Mouse (Mus musculus) megakaryocyte progenitor cell, adult 5-6 weeks (primary cell): ENCODE data around the gene Dhrs4. TPM values are rescaled to one million over a fixed set of nuclear protein-coding genes. Genes with fewer than 3 reads are reported as not detected.

Experiments used
- ATAC-seq: replicated peaks from 2 replicates; pipeline ENCODE4 v1.8.0; 2016; ENCODE audit warnings: mild to moderate bottlenecking, moderate TSS enrichment, inconsistent platforms; ENCODE audit not compliant: poor library complexity
- total RNA-seq, 2 experiments: library from RNA; stranded (forward) in 1 of 2; stranded (reverse) in 1 of 2; fragments of 157-497, 149-512 nt in 1 of 2; fragments of 200-1000 nt in 1 of 2; gene quantifications; 2 replicates each; pipeline versions ENCODE4 v1.2.3 to v1.2.4; 2015 to 2017

The Dhrs4 gene
- total RNA-seq (2015) (38.9 and 48.0 TPM in 2 replicates), total RNA-seq (2017) (58.8 and 67.3 TPM in 2 replicates)

- ATAC-seq = peak; percentile 87
Observed at GRCm38 (mm10) chr14:55478651-55479599, at the start of gene Dhrs4. Gene Dhrs4, plus strand, starts transcription at chr14:55478758.

GRCm38 (mm10) chr14:55430255-55430654 lies 48.3 kb upstream of the Dhrs4 start:
- ATAC-seq = peak; percentile 15; the same call in 1 of the 2 replicates

GRCm38 (mm10) chr14:55433052-55433451 lies 45.5 kb upstream of the Dhrs4 start:
- peak; percentile 82 for ATAC-seq

GRCm38 (mm10) chr14:55434825-55435224 lies 43.7 kb upstream of the Dhrs4 start:
- no peak for ATAC-seq

DNA sequence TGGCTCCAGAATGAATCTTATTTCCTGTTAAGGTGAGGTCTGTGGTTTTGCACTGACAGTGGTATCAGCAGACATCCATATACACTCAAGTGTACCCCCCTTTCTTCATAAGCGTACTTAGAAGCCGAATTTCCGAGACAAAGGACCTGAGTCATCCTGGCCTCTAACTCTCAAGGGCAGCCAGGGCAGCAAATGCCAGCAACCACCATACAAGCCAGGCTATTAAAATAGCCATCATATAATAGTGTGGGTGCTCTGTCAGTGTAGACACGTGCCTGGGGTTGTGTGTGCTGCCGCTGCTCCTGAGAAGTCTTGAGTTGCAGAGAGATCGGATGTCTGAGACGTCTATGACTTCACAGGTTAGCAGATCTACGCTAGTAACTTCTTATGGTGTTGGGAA lies 41.4 kb upstream of the Dhrs4 start:
- no peak for ATAC-seq

- ATAC-seq = peak; percentile 100
Observed at GRCm38 (mm10) chr14:55438193-55438784, 40.3 kb upstream of the Dhrs4 start.

DNA sequence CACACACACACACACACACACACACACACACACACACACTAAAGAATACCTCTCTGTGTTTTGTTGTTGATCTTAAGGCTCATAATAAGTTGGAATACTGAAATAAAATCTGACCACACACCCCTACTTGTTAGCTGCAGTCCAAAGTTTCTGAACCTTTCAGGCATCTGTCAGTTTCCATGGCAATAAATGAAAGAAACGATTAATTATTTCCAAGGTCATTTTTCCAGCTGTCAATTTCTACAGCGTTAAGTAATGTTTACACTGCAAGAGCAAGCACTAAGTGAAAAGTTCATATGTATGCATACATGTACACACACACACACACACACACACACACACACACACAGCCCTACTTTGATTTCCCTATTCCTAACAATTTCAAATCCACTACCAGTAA lies 20.9 kb upstream of the Dhrs4 start:
- no peak for ATAC-seq

DNA sequence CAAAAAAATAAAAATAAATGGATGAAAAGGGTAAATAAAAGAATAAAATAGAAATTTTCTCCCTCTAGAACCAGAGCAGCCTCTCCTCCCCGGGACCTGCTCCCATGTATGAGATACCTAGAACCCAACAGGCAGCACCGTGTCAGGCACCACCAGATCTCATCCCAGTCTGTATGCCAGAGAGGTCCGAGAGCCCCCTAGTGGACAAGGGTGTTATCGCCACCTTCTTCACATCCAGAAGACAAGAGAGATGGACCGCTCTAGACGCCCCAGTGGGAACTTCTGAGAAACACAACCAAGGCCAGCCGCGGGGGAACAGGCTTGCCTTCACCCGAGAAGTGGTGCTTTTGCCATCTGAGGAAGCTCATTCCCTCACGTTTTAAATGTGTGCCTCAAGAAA lies 20.3 kb upstream of the Dhrs4 start:
- peak; percentile 97 for ATAC-seq

GRCm38 (mm10) chr14:55458761-55459160 lies 19.8 kb upstream of the Dhrs4 start:
- ATAC-seq = no peak

GRCm38 (mm10) chr14:55459796-55460195 lies 18.8 kb upstream of the Dhrs4 start:
- no peak for ATAC-seq

- ATAC-seq = no peak
Observed at GRCm38 (mm10) chr14:55460297-55460696, 18.3 kb upstream of the Dhrs4 start.

- no peak for ATAC-seq
Observed at GRCm38 (mm10) chr14:55461757-55462156, 16.8 kb upstream of the Dhrs4 start.

GRCm38 (mm10) chr14:55466481-55466880 lies 12.1 kb upstream of the Dhrs4 start:
- ATAC-seq = no peak

DNA sequence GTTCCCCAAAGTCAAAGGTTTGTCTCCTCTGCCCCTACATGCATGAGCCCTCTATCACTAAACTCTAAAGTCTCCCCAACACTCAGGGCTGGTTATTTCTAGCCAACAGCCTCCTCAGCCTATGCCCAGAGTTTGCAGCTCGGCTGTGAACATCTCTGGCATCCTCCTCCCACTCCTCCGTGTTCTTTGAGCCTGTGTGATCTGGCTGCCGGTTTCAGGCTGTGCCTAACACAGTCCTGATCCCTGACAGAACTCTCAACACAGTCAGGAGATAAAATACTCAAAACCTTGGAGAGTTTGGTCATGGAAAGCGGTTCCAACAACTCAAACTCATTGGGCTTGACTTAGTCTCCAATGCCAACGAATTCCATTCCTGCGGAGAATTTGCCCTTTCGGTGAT lies 11.4 kb upstream of the Dhrs4 start:
- no peak for ATAC-seq

DNA sequence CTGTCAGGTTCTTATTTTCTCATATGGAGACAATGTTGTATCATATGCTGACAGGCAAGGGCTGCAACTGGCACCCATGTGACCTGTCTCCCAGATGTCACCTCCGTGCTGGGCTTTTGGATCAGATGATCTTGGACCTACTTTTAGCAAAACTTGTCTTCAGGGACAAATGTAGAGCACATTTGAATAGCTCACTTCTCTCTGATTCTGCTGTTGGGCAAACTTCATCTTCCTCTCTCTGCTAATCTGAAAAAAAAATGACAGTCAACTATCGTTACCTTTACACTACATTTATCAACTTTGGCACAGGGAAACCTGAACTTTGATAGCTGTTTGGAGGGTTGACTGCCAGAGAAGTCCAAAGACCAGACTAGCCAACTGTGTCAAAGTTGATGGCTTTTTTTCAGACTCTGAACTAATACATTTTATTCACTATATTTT lies 10.2 kb upstream of the Dhrs4 start:
- ATAC-seq = no peak

GRCm38 (mm10) chr14:55469041-55469440 lies 9.5 kb upstream of the Dhrs4 start:
- ATAC-seq = no peak

DNA sequence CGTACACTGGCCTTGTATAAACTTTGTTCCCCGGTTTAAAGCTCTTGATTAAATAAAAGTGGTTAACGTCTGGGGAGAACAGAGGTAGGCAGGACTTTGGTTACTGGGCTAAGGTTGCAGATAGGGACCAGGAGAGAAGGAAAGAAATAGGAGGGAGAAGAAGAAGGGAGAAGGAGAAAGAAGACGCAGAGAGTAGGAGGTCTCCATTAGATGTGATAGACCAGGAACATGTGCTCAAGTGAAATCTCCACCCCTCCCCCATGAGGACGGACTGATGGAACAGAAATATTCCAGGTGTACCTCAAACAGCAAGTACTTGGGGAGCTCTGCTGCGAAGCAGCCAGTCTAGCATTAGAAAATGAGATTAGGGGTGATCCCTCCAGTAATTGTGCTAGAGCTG lies 8.7 kb upstream of the Dhrs4 start:
- ATAC-seq = no peak

- no peak; the same call in 1 of the 2 replicates for ATAC-seq
Observed at GRCm38 (mm10) chr14:55470806-55471205, 7.8 kb upstream of the Dhrs4 start.

DNA sequence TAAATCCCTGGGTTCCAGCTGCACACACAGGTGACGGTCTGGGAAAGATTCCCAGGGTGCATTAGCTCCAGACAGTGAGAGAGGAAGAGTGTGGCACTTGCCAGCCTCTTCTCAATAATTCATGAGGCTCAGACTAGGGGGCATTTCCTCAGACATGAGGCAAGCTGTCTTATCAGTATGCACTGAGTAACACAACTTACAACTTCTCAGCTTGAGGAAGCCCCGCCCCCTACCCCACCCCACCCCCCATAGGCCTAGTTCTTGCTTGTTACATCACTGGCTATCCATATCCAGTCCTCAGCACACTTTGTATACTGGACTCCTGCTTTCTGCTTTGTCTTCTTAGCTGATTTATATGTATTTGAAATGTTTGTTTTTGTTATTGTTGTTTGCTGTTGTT lies 2.9 kb upstream of the Dhrs4 start:
- ATAC-seq = no peak

DNA sequence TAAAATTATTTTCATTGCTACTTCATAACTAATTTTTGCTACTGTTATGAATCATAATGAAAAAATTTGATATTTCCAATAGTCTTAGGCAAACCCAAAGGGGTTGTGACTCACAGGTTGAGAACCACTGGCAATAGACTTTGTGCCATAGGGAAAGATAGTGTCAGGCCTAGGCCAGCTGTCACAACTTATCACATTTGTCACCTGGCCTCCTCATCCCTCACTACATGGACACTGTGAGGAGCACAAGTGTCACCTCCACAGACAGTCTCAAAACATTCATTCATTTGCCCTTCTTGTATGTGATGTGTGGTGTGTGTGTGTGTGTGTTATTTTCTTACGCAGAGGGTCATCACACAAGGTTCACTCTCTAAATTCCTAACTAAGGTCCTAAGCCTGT lies 1.1 kb upstream of the Dhrs4 start:
- no peak for ATAC-seq

- ATAC-seq = peak; percentile 36
Observed at GRCm38 (mm10) chr14:55477829-55478228, 729 bp upstream of the Dhrs4 start.

GRCm38 (mm10) chr14:55479629-55480028 lies 1.1 kb downstream of the Dhrs4 start:
- ATAC-seq = no peak
